Mouse (Mus musculus) heart, postnatal 0 days (tissue): ENCODE measurements around the gene Vezt.

Experiments
- CTCF ChIP-seq: IDR thresholded peaks from 2 replicates; pipeline ENCODE4 v1.5.1; 2016; ENCODE audit warnings: antibody characterized with exemption, control low read depth, low read depth
- EP300 ChIP-seq: IDR thresholded peaks from 2 replicates; pipeline ENCODE4 v1.6.1; 2016; ENCODE audit warnings: antibody characterized with exemption, low read depth

- peak; percentile 73 for TF ChIP-seq CTCF
- no peak for TF ChIP-seq EP300
These were observed 22.4 kb downstream of the Vezt start for GRCm38 (mm10) chr10:94013196-94013595.
